Mouse (Mus musculus): ENCODE results near the gene Tmem123. TPM values are rescaled to one million over a fixed set of nuclear protein-coding genes. Genes with fewer than 3 reads are reported as not detected.

The Tmem123 gene
- 115 and 125 TPM in 2 replicates for polyA plus RNA-seq (2015; fragmentation: Nextera tagmentation; extraction: Ambion mirVana)

DNA sequence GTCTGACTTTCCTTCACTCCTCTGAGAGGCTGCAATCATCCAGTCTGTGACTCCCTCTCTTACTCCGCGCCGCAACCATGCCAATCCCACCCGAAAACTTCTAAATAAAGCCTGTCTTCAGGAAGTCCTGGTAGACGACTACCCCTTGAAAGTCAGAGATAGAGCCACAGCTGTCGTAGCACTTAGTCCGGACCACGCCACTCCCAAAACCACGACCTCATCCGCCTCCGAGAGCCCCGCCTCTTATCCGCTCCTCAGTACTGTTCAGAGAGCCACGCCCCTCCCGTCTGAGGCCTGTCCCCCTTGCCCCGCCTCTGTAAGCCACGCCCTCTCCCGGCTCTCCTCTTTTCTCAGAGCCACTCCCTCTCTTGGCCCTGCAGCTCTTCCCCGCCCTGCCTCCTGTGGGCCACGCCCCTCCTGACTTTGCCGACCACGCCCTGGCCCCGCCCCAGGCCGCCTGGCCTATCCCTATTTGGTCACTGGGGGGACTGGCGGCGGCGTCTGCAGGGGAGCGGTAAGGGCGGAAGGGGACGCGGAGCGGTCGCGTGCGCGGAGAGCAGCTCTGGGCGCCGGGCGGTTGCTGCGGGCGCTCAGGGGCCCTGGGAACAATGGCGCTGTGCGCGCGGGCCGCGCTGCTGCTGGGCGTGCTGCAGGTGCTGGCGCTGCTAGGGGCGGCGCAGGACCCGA is at the start of gene Tmem123:
Tmem123 (plus strand) TSS at position 428 of the 687 bp plus-strand sequence.
- under 1% methylated on average over 52 of the region's 52 CpGs for WGBS
- Histone ChIP-seq H3K4me3 (replicated peaks) (peak within 1 kb of the TSS; percentile 83), H3K36me3 (no peaks in the 10 kb centered on the region), H3K27ac (replicated peaks) (peak within 1 kb of the TSS; percentile 88), H3K4me2 (replicated peaks) (peak within 1 kb of the TSS; percentile 77), H3K9me3 (replicated peaks) (no peaks in the 10 kb centered on the region), H3K4me1 (peaks cover 5% of the 10 kb centered on the region; the same call in 1 of the 2 replicates), H3K27me3 (0 out of 2 replicates have a peak, but pooled peaks cover 2% of the 10 kb centered on the region), H3K9ac (peak within 1 kb of the TSS; percentile 72)
- ATAC-seq (ENCODE audit: insufficient number of reproducible peaks, low FRiP score, low TSS enrichment, low read depth), result peak; percentile 98

DNA sequence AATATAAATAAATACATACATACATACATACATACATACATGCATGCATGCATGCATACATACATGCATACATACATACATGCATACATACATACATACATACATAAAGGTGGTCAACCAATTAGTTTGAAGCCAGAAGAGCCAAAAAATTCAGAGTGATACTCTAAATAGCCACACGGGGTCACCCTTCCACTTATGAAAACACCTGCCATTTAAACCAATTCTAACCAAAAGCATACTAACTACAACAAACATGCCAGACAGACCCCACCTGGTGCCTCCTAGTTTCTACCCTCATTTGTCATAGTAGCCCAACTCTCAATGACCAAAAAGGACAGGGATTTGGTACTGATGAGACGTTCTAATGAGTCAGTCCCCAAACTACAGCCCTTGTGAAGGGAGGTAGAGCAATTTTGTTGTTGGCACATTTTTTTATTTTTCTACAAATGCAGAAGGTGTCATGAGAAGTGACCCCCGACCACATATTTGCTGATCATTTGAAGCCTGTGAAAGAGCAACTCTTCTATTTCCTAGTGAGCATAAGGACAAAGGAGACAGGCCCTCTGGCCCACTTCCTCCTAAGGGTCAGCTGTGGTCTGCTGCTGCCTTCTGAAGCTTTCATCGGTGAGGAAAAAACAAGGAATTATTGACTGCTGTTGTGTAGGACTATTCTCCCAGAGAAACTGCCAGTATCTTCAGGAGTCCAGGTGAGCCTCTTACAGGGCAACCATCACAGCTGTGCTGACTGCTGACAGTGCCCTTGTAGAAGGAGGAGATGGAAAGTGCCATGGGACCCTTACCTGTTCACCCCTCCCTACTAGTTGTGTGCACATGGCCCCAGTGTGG is 49.6 kb upstream of the Tmem123 start:
- Histone ChIP-seq H3K4me2 (replicated peaks) (no peak overlapping the region), H3K9ac (no peak overlapping the region), H3K4me3 (replicated peaks) (no peak overlapping the region), H3K4me1 (no peaks in the 10 kb centered on the region), H3K9me3 (replicated peaks) (no peaks in the 10 kb centered on the region), H3K27ac (replicated peaks) (no peak overlapping the region), H3K36me3 (no peaks in the 10 kb centered on the region), H3K27me3 (no peaks in the 10 kb centered on the region)
- ATAC-seq (ENCODE audit: insufficient number of reproducible peaks, low FRiP score, low TSS enrichment, low read depth), result no peak
- WGBS, result 43% methylated on average over 4 of the region's 4 CpGs

DNA sequence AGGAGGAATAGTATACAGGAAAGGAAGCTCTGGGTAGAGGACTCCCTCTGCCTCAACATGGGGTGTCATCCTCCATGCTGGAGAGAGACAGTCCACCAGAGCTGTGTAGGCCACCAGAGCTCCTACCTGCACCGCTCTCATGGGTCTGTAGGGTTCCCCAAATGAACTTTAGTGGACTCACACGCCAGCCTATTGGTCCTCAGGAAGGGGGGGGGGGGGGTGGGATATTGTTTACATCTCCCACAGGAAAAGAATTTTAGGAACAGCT is 49.0 kb upstream of the Tmem123 start:
- Histone ChIP-seq H3K4me3 (replicated peaks) (no peak overlapping the region), H3K4me1 (no peaks in the 10 kb centered on the region), H3K4me2 (replicated peaks) (no peak overlapping the region), H3K9ac (no peak overlapping the region), H3K27me3 (no peaks in the 10 kb centered on the region), H3K36me3 (no peaks in the 10 kb centered on the region), H3K27ac (replicated peaks) (no peak overlapping the region), H3K9me3 (replicated peaks) (no peaks in the 10 kb centered on the region)
- 72% methylated on average over 2 of the region's 2 CpGs for WGBS
- no peak for ATAC-seq (ENCODE audit: insufficient number of reproducible peaks, low FRiP score, low TSS enrichment, low read depth)

DNA sequence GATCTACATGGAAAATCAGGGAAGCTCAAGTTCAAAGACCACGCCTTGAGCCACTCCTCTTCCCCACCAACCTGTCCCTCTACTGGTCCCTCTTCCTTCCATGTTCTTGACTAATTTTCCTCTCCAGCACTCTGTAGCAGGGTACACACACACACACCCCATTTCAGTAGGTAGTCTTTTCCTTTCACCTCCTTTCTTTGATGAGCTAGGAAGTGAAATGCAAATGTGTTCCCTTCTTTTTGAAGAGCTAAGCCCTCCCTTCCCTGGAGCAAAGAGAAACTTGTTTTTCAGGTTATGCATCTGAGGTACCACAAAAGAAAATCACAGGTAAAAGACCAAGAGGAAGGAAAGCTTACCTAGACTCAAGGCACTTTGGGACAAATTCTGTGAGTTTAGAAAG is 42.3 kb upstream of the Tmem123 start:
- H3K9ac ChIP-seq, result no peak overlapping the region
- H3K27ac ChIP-seq (replicated peaks), result peak overlapping the region; percentile 67; the same call in 1 of the 2 replicates
- H3K27me3 ChIP-seq, result no peaks in the 10 kb centered on the region
- 64% methylated on average over 1 of the region's 1 CpGs for WGBS
- H3K9me3 ChIP-seq (replicated peaks), result no peaks in the 10 kb centered on the region
- H3K4me1 ChIP-seq, result no peaks in the 10 kb centered on the region
- H3K4me3 ChIP-seq (replicated peaks), result no peak overlapping the region
- no peak for ATAC-seq (ENCODE audit: insufficient number of reproducible peaks, low FRiP score, low TSS enrichment, low read depth)
- no peaks in the 10 kb centered on the region for H3K36me3 ChIP-seq
- H3K4me2 ChIP-seq (replicated peaks), result no peak overlapping the region

DNA sequence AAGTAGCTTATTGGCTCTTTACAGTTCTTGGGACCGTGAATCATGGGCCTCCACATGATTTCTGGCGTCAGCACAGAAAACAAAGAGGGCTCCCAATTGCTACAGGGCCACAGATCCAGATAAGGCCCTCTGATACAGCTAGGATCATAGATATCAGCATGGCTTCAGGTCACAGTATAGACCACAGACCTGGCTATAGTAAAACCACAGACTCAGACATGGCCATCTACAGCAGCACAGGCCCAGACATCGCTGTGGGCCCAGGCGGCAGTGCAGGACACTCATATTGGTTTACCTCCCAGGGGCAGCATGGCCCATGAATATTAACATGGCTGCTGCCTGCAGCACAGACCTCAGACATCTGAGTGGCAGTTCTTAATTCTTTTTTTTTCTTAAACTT is 34.8 kb upstream of the Tmem123 start:
- H3K27ac ChIP-seq (replicated peaks), result no peak overlapping the region
- H3K9me3 ChIP-seq (replicated peaks), result no peaks in the 10 kb centered on the region
- no peaks in the 10 kb centered on the region for H3K4me1 ChIP-seq
- no peak overlapping the region for H3K4me3 ChIP-seq (replicated peaks)
- ATAC-seq (ENCODE audit: insufficient number of reproducible peaks, low FRiP score, low TSS enrichment, low read depth), result no peak
- no peaks in the 10 kb centered on the region for H3K27me3 ChIP-seq
- H3K4me2 ChIP-seq (replicated peaks), result no peak overlapping the region
- no peaks in the 10 kb centered on the region for H3K36me3 ChIP-seq
- H3K9ac ChIP-seq, result no peak overlapping the region
- 76% methylated on average over 4 of the region's 4 CpGs for WGBS

DNA sequence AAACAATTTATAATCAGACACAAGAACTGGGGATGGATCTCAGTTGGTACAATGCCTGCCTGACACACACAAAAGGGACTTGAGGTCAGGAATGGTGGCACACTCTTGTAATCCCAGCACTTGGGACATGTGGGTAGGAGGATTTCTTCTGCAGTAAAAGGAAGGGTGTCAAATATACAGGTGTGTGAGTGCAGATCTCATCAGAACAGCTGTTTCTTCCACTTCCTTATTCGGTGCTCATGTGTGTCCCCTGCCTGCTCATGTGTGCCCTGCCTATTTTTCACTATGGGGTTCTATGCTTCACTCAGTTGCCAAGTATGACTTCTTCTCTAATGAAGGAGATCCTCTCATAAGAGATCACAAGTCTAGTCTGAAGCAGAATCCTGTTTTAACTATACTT is 21.1 kb upstream of the Tmem123 start:
- Histone ChIP-seq H3K4me3 (replicated peaks) (no peak overlapping the region), H3K36me3 (no peaks in the 10 kb centered on the region), H3K4me2 (replicated peaks) (no peak overlapping the region), H3K27me3 (no peaks in the 10 kb centered on the region), H3K4me1 (no peaks in the 10 kb centered on the region), H3K9me3 (replicated peaks) (no peaks in the 10 kb centered on the region), H3K27ac (replicated peaks) (no peak overlapping the region), H3K9ac (no peak overlapping the region)
- ATAC-seq (ENCODE audit: insufficient number of reproducible peaks, low FRiP score, low TSS enrichment, low read depth), result no peak
- 81% methylated on average over 1 of the region's 1 CpGs for WGBS

DNA sequence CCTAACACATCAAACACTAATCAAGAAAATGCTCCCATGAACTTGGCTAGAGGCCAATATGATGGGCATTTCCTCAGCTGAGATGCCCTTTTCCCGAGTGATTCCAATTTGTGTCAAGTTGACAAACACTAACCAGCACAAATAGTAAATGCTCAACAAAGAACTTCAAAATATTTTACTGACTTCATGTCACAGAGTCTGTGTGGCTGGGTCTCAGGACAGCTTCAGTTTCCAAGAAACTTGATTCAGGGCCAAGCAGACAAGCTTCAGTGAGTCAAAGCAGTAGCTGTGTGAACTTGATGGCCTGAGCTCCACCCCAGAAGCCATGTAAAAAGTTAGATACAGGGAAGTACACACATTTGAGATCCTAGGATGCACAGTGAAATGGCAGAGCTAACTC is 19.7 kb upstream of the Tmem123 start:
- H3K4me3 ChIP-seq (replicated peaks), result no peak overlapping the region
- H3K9ac ChIP-seq, result no peak overlapping the region
- H3K9me3 ChIP-seq (replicated peaks), result no peaks in the 10 kb centered on the region
- 46% methylated on average over 1 of the region's 1 CpGs for WGBS
- H3K27ac ChIP-seq (replicated peaks), result no peak overlapping the region
- ATAC-seq (ENCODE audit: insufficient number of reproducible peaks, low FRiP score, low TSS enrichment, low read depth), result no peak
- H3K27me3 ChIP-seq, result no peaks in the 10 kb centered on the region
- no peak overlapping the region for H3K4me2 ChIP-seq (replicated peaks)
- H3K36me3 ChIP-seq, result no peaks in the 10 kb centered on the region
- no peaks in the 10 kb centered on the region for H3K4me1 ChIP-seq

DNA sequence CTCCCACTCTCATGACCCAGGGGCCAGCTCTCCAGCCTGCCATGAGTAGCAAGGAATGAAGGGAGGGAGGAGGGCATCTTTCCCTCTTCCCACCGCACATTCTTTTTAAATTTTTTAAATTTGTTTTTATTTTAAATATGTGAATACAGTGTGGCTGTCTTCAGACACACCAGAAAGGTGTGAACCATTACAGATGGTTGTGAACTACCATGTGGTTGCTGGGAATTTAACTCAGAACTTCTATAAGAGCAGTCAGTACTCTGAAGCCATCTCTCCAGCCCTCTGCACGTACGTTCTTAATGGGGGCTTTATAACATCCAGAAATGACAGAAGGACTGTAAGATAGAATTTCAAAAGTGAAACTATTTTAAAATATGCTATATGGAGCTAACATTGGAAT is 15.0 kb upstream of the Tmem123 start:
- no peak overlapping the region for H3K27ac ChIP-seq (replicated peaks)
- ATAC-seq (ENCODE audit: insufficient number of reproducible peaks, low FRiP score, low TSS enrichment, low read depth), result no peak
- no peak overlapping the region for H3K4me2 ChIP-seq (replicated peaks)
- no peak overlapping the region for H3K4me3 ChIP-seq (replicated peaks)
- no peak overlapping the region for H3K9ac ChIP-seq
- H3K9me3 ChIP-seq (replicated peaks), result no peaks in the 10 kb centered on the region
- 60% methylated on average over 3 of the region's 3 CpGs for WGBS
- H3K36me3 ChIP-seq, result no peaks in the 10 kb centered on the region
- no peaks in the 10 kb centered on the region for H3K4me1 ChIP-seq
- H3K27me3 ChIP-seq, result no peaks in the 10 kb centered on the region

DNA sequence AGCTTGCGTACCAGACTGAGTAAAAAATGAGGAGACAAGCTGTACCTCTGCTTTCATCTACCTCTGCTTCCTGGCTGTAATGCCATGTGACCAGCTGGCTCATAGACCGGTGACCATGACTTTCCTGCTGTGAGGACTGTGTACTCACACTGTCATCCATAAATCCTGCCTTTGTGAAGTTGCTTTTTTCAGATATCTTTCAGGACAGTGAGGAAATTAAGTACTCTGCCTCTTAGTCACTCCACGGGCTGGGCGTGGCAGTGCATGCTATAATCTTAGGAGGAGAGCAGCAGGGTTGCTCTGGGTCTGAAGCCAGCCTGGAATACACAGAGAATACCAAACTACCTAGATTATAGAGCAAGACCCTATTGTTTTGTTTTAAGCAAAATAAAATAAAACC is 14.3 kb upstream of the Tmem123 start:
- Histone ChIP-seq H3K4me3 (replicated peaks) (no peak overlapping the region), H3K27me3 (no peaks in the 10 kb centered on the region), H3K9ac (no peak overlapping the region), H3K27ac (replicated peaks) (no peak overlapping the region), H3K36me3 (no peaks in the 10 kb centered on the region), H3K9me3 (replicated peaks) (no peaks in the 10 kb centered on the region), H3K4me1 (no peaks in the 10 kb centered on the region), H3K4me2 (replicated peaks) (no peak overlapping the region)
- 79% methylated on average over 4 of the region's 4 CpGs for WGBS
- no peak for ATAC-seq (ENCODE audit: insufficient number of reproducible peaks, low FRiP score, low TSS enrichment, low read depth)

DNA sequence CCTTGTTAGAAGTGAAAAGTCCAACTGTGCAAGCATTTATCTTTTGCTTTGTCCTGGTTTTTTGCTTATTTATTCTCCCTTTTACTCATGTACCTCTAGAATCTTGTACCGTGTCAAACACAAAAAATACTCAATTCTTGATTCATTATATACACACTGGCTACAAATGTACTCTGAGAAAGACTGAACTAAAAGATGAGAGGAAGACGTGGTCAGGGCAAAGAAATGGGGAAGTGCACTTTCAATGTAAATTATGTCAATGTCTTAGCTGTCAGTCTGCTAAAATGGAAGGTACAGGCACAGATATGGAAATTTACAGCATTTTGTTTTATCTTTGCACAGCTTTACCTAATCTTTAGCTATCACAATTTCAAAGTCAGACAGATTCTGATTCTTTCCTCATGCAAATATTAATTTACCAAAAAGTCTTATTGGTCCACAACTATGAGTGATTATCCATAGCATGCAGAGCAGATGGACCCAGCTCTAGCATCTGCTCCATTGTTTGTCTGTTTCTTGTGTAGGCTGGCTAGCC is 7.9 kb upstream of the Tmem123 start:
- no peaks in the 10 kb centered on the region for H3K27me3 ChIP-seq
- H3K36me3 ChIP-seq, result no peaks in the 10 kb centered on the region
- no peak overlapping the region for H3K27ac ChIP-seq (replicated peaks)
- no peaks in the 10 kb centered on the region for H3K9me3 ChIP-seq (replicated peaks)
- ATAC-seq (ENCODE audit: insufficient number of reproducible peaks, low FRiP score, low TSS enrichment, low read depth), result no peak
- H3K4me2 ChIP-seq (replicated peaks), result no peak overlapping the region
- no peak overlapping the region for H3K9ac ChIP-seq
- no peak overlapping the region for H3K4me3 ChIP-seq (replicated peaks)
- no peaks in the 10 kb centered on the region for H3K4me1 ChIP-seq
- WGBS, result 82% methylated on average over 2 of the region's 2 CpGs

DNA sequence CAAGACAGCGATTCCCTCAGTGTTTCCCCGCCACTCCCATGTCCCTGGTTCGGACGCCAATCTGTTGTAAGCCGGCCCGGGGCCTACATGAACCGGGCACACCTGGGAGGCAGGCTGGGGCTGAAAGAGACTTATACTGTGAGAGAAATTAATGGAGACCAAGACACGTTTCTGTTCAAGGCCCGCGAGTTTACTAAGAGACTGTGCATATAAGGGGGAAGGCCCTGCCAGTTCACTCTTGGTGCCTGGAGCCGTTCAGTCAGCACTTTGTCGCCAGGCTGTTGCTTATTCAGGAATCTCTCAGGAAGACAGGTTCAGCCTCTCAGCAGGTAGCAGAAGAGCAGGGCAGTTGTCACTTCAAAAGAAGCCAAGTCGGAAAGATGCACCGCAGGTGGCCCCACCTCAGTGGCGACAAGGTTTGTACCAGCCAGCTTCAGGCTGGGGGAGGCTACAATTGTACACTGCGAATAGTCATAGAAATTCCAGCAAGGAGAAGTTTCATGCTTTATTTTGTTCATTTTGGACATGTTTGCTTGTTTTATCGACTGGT is 1.9 kb upstream of the Tmem123 start:
- no peak overlapping the region for H3K9ac ChIP-seq

More for the DNA sequence above, 1.9 kb upstream of the Tmem123 start:
- H3K9me3 ChIP-seq (replicated peaks), result no peaks in the 10 kb centered on the region
- no peak overlapping the region for H3K4me3 ChIP-seq (replicated peaks)
- H3K4me1 ChIP-seq, result peaks cover 5% of the 10 kb centered on the region; the same call in 1 of the 2 replicates
- no peak for ATAC-seq (ENCODE audit: insufficient number of reproducible peaks, low FRiP score, low TSS enrichment, low read depth)
- WGBS, result 46% methylated on average over 17 of the region's 17 CpGs
- H3K27ac ChIP-seq (replicated peaks), result no peak overlapping the region
- H3K36me3 ChIP-seq, result no peaks in the 10 kb centered on the region
- no peak overlapping the region for H3K4me2 ChIP-seq (replicated peaks)
- 0 out of 2 replicates have a peak, but pooled peaks cover 2% of the 10 kb centered on the region for H3K27me3 ChIP-seq

Data from embryonic facial prominence, embryonic 15.5 days (tissue).